Mouse (Mus musculus) intestine, postnatal 0 days (tissue): Measurements from ENCODE around the gene Pdrg1. TPM values are rescaled to one million over a fixed set of nuclear protein-coding genes. Genes with fewer than 3 reads are reported as not detected.

ENCODE experiments used
- ATAC-seq: fragments of 200-750 bp; cut with Nextera tagmentation; 2 replicates; pipeline ENCODE4 v1.8.0; 2017; ENCODE audit warnings: mild to moderate bottlenecking, moderate TSS enrichment, moderate library complexity
- H3K27ac ChIP-seq: fragments of 300-500 bp; sonication (generic); 2 replicates; pipeline ENCODE4 v1.5.1; 2014; ENCODE audit warnings: mild to moderate bottlenecking, low read depth, low read length, moderate library complexity
- H3K27me3 ChIP-seq: fragments of 300-500 bp; sonication (generic); replicated peaks from 2 replicates; pipeline ENCODE4 v1.6.1; 2014; ENCODE audit warnings: low read length, mixed read lengths; ENCODE audit not compliant: control insufficient read depth, insufficient read depth
- H3K36me3 ChIP-seq: fragments of 300-500 bp; sonication (generic); 2 replicates; pipeline ENCODE4 v1.6.1; 2014; ENCODE audit warnings: mild to moderate bottlenecking, moderate library complexity; ENCODE audit not compliant: control insufficient read depth, insufficient read depth
- H3K4me1 ChIP-seq: fragments of 300-500 bp; sonication (generic); replicated peaks from 2 replicates; pipeline ENCODE4 v1.6.1; 2014; ENCODE audit warnings: antibody characterized with exemption, low read length, mixed read lengths; ENCODE audit not compliant: control insufficient read depth, insufficient read depth
- H3K4me2 ChIP-seq: fragments of 300-500 bp; sonication (generic); replicated peaks from 2 replicates; pipeline ENCODE4 v1.6.1; 2014; ENCODE audit warnings: low read depth, mild to moderate bottlenecking, moderate library complexity
- H3K4me3 ChIP-seq: fragments of 300-500 bp; sonication (generic); 2 replicates; pipeline ENCODE4 v1.5.1; 2014; ENCODE audit warnings: low read depth, low read length
- H3K9ac ChIP-seq: fragments of 300-500 bp; sonication (generic); 2 replicates; pipeline ENCODE4 v1.6.1; 2014; ENCODE audit warnings: mild to moderate bottlenecking, low read depth, low read length
- H3K9me3 ChIP-seq: fragments of 300-500 bp; sonication (generic); 2 replicates; pipeline ENCODE4 v1.6.1; 2016; ENCODE audit warnings: mixed run types; ENCODE audit not compliant: control insufficient read depth
- CTCF ChIP-seq: sonication (generic); IDR thresholded peaks from 2 replicates; pipeline ENCODE4 v1.5.1; 2016; ENCODE audit warnings: low read depth, mild to moderate bottlenecking, control low read depth, antibody characterized with exemption, moderate library complexity
- WGBS: fragments of 180-500 bp; shearing (Covaris S2); extraction: QIAGEN DNeasy Blood & Tissue Kit; methylation state at CpG from one replicate; pipeline ENCODE4 v1.1.7; 2014; 5-methylcytosine and 5-hydroxymethylcytosine counted together
- polyA plus RNA-seq: library from polyadenylated mRNA; unstranded; fragments of >200 nt; fragmentation: Nextera tagmentation; extraction: Ambion mirVana; gene quantifications from 2 replicates; pipeline ENCODE4 v1.2.1, GENCODE M21; 2015

Pdrg1 gene
- polyA plus RNA-seq, 1 experiment from 2014 or later = 50.3 TPM

DNA sequence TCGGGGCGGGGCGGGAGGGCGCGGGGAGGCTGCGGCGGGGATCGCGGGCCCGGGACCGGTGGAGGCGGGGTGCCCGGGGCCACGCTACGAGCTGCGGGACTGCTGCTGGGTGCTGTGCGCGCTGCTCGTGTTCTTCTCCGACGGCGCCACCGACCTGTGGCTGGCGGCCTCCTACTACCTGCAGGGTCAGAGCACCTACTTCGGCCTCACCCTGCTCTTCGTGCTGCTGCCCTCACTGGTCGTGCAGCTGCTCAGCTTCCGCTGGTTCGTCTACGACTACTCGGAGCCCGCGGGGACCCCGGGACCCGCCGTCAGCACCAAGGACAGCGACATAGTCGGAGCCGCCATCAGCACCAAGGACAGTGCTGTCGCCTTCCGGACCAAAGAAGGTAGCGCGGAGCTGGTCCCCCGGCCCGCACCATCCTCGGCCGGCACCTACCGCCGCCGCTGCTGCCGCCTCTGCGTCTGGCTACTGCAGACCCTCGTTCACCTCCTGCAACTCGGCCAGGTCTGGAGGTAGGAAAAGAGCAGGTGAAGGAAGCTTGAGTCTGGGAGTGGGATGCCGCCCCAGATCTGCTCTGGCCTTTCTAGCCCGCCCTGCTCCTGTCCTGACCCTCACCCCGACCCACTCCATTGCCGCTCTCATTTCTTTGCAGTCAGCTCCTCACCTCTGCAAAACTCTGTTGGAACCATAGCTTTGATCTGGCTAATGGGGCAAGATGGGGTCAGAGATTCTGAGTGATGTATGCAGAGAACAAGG lies 17.0 kb upstream of the Pdrg1 start:
- H3K4me2 ChIP-seq = peak overlapping the region; percentile 65
- TF ChIP-seq CTCF = peak; percentile 35
- peaks cover 40% of the 10 kb centered on the region for H3K27me3 ChIP-seq
- no peak overlapping the region for H3K9ac ChIP-seq
- 3% methylated on average over 44 of the region's 58 CpGs for WGBS
- no peaks in the 10 kb centered on the region for H3K4me1 ChIP-seq
- peak overlapping the region; percentile 36 for H3K4me3 ChIP-seq
- ATAC-seq = peak; percentile 47
- H3K27ac ChIP-seq = no peak overlapping the region
- H3K36me3 ChIP-seq = no peaks in the 10 kb centered on the region
- H3K9me3 ChIP-seq = no peaks in the 10 kb centered on the region

DNA sequence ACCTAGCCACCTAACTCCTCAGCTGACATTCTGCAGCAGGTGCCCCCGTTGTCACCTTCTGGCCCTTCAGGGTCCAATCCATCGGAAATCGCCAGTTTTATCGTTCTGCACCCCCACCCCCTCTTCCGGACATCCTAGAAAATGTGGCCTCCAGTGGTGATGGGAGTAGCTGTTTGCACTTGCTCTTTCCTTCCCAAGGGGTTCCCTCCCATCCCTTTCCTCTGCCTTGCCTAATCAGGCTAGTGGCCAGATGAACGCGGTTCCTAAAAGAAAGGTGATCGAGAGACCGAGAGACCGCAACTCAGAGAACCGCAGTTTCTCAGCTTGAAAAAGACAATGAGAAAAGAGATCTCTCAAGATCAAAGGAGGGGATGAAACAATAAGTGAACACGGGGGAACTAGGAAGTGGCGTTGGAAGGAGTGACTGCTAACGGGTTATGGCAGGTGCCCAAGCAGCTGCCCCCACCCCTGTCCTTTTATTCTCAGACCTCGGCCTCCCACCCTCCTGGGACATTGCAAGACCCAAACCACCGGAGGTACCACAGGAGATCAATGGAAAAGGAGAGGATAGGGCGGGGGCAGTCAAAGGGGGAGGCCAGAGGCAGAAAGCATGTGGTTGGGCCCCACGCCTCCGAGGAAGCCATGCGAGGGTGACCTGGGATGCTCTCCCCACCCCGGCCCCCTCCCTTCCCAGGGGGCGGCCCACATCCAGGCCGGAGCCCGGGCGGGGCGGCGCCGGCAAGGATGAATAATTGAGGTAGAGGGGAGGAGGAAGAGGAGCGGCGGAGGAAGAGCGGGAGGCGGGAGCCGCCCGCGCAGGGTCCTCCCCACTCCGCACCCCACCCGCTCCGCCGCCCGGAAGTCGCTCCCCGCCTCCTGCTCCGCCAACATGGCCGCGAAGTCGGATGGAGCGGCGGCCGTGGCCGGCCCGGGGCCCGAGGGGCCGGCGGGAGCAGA lies 16.2 kb upstream of the Pdrg1 start, which contains the start of gene Xkr7:
Xkr7 (plus strand) TSS at position 727 of the 957 bp plus-strand sequence.
- 3% methylated on average over 39 of the region's 54 CpGs for WGBS
- no peaks in the 10 kb centered on the region for H3K9me3 ChIP-seq
- no peak within 1 kb of the TSS for H3K27ac ChIP-seq
- H3K4me3 ChIP-seq = peak within 1 kb of the TSS; percentile 36
- no peaks in the 10 kb centered on the region for H3K4me1 ChIP-seq
- H3K36me3 ChIP-seq = no peaks in the 10 kb centered on the region
- H3K9ac ChIP-seq = no peak within 1 kb of the TSS
- TF ChIP-seq CTCF = no peak
- ATAC-seq = no peak
- peak within 1 kb of the TSS; percentile 65 for H3K4me2 ChIP-seq
- peaks cover 40% of the 10 kb centered on the region for H3K27me3 ChIP-seq

DNA sequence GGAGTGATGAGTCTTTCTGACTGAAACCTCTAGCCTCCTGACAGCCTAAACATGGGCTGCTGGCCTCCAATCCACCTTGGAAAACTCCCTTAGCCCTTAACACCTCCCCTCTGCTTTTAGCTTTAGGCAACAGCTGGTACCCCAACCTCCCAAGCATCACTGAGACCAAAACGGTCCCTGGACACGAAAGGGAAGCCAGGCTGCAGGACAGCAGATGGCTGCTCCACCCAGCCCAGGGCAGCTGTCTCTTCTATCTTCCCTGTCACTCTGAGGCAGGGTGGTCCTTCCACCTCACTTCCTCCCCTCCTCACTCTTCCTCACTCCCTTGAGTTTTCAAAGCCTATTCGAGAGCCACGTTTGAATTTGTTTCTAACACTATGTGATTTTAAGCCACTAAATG lies 15.2 kb upstream of the Pdrg1 start:
- no peaks in the 10 kb centered on the region for H3K4me1 ChIP-seq
- no peak for ATAC-seq
- WGBS = 36% methylated on average over 4 of the region's 4 CpGs
- TF ChIP-seq CTCF = no peak
- no peaks in the 10 kb centered on the region for H3K36me3 ChIP-seq
- H3K4me2 ChIP-seq = no peak overlapping the region
- H3K27ac ChIP-seq = no peak overlapping the region
- no peak overlapping the region for H3K4me3 ChIP-seq
- H3K27me3 ChIP-seq = peaks cover 40% of the 10 kb centered on the region
- no peaks in the 10 kb centered on the region for H3K9me3 ChIP-seq
- no peak overlapping the region for H3K9ac ChIP-seq

DNA sequence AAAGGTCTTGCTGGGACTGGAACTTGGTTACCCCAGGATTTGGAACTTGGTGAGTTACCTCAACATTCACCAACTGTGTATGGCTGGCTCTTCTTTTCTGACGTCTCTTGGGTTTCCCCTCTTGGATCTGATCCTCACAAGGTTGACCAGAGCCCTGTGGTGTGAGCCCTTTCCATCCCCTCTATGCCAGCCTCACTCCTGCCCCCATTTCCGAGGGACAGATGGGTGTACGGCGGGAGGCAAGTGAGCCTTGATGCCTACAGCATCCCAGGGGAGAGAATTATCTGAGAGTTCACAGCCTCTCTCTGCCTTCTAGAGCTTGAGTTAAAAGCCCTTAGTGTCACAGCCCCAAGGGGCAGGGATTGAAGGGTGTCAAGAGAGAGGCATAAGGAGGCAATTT lies 12.3 kb upstream of the Pdrg1 start:
- peaks cover 27% of the 10 kb centered on the region for H3K27me3 ChIP-seq
- no peak overlapping the region for H3K4me3 ChIP-seq
- H3K9me3 ChIP-seq = no peaks in the 10 kb centered on the region
- WGBS = 46% methylated on average over 4 of the region's 4 CpGs
- ATAC-seq = no peak
- TF ChIP-seq CTCF = no peak
- no peak overlapping the region for H3K27ac ChIP-seq
- no peak overlapping the region for H3K4me2 ChIP-seq
- no peaks in the 10 kb centered on the region for H3K36me3 ChIP-seq
- no peak overlapping the region for H3K9ac ChIP-seq
- no peaks in the 10 kb centered on the region for H3K4me1 ChIP-seq

DNA sequence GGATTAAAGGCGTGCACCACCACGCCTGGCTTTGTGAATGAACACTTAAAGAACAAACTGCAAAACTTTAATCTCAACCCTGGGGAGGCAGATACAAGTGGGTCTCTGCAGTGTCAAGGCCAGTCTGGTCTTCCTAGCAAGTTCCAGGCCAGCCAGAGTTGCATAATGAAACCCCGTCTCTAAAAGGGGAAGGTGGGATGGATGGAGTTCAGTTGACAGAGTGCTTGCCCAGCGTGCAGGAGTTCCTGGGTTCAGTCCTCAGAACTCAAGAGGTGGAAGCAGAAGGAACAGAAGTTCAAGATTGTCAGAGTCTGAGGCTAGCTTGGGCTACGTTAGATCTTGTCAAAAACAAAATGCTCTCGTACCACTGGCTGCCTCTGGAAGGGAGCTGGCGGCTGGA lies 10.8 kb upstream of the Pdrg1 start:
- Histone ChIP-seq H3K27me3 (peaks cover 12% of the 10 kb centered on the region), H3K36me3 (no peaks in the 10 kb centered on the region), H3K4me2 (no peak overlapping the region), H3K4me3 (no peak overlapping the region), H3K27ac (no peak overlapping the region), H3K9ac (no peak overlapping the region), H3K9me3 (no peaks in the 10 kb centered on the region), H3K4me1 (no peaks in the 10 kb centered on the region)
- 74% methylated on average over 7 of the region's 7 CpGs for WGBS
- ATAC-seq = no peak
- no peak for TF ChIP-seq CTCF

DNA sequence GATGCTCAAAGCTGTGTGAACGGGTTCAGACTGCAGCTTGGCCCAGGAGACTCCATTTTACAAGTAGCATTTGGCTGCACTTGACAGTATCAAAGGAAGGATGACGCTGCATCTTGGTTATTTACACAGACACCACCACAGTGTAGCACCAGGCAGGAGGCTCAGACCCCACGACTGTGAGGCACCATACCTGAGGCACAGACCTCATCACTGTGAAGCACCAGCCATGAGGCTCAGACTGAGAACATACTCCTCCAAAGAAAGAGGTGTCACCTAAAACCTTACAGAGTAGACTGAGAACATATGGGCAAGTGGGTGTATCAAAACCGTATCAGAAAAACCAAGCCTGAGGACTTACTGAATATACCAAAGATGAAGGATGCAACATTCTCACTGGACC lies 7.6 kb upstream of the Pdrg1 start:
- ATAC-seq = no peak
- Histone ChIP-seq H3K27ac (no peak overlapping the region), H3K36me3 (no peaks in the 10 kb centered on the region), H3K27me3 (0 out of 2 replicates have a peak, but pooled peaks cover 5% of the 10 kb centered on the region), H3K9me3 (no peaks in the 10 kb centered on the region), H3K9ac (no peak overlapping the region), H3K4me3 (no peak overlapping the region), H3K4me2 (no peak overlapping the region), H3K4me1 (no peaks in the 10 kb centered on the region)
- WGBS = 52% methylated on average over 4 of the region's 4 CpGs
- no peak for TF ChIP-seq CTCF
